Mouse (Mus musculus): ENCODE measurements around the gene BC107364. TPM values are rescaled to one million over a fixed set of nuclear protein-coding genes. Genes with fewer than 3 reads are reported as not detected.
"Not testable (repeated sequence)": the region's sequence is repeated elsewhere in the genome, so short reads cannot be mapped to it uniquely, and the experiment has no call there.

The BC107364 gene
- polyA plus RNA-seq, 1 experiment from 2014 or later: not detected

GRCm38 (mm10) chr3:96410966-96411365, 41.1 kb downstream of the BC107364 start:
- 64% methylated on average over 5 of the region's 5 CpGs for WGBS (ENCODE audit: insufficient replicate concordance)
- Histone ChIP-seq H3K36me3 (replicated peaks) (no peaks in the 10 kb centered on the region), H3K27ac (replicated peaks) (no peak overlapping the region), H3K9ac (no peak overlapping the region), H3K4me1 (replicated peaks) (peaks cover 39% of the 10 kb centered on the region), H3K4me3 (replicated peaks) (no peak overlapping the region), H3K4me2 (no peak overlapping the region), H3K9me3 (replicated peaks) (no peaks in the 10 kb centered on the region), H3K27me3 (peaks cover 54% of the 10 kb centered on the region)
- no peak for ATAC-seq (ENCODE audit: insufficient read depth)

GRCm38 (mm10) chr3:96409701-96410246, 42.3 kb downstream of the BC107364 start:
- Histone ChIP-seq H3K4me3 (replicated peaks) (peak overlapping the region; percentile 24), H3K27me3 (peaks cover 65% of the 10 kb centered on the region), H3K27ac (replicated peaks) (no peak overlapping the region), H3K4me2 (peak overlapping the region; percentile 56), H3K9me3 (replicated peaks) (no peaks in the 10 kb centered on the region), H3K4me1 (replicated peaks) (peaks cover 29% of the 10 kb centered on the region), H3K9ac (no peak overlapping the region), H3K36me3 (replicated peaks) (no peaks in the 10 kb centered on the region)
- ATAC-seq (ENCODE audit: insufficient read depth): peak; percentile 16
- 4% methylated on average over 31 of the region's 31 CpGs for WGBS (ENCODE audit: insufficient replicate concordance)

- not testable (repeated sequence) for H3K9me3 ChIP-seq (replicated peaks); H3K27ac ChIP-seq (replicated peaks); H3K4me3 ChIP-seq (replicated peaks); H3K36me3 ChIP-seq (replicated peaks); H3K4me2 ChIP-seq; ATAC-seq (ENCODE audit: insufficient read depth); H3K9ac ChIP-seq
- 68% methylated on average over 10 of the region's 10 CpGs for WGBS (ENCODE audit: insufficient replicate concordance)
- peaks cover 24% of the 10 kb centered on the region for H3K4me1 ChIP-seq (replicated peaks)
- H3K27me3 ChIP-seq: peaks cover 82% of the 10 kb centered on the region
Measured at GRCm38 (mm10) chr3:96408111-96408510, 44.0 kb downstream of the BC107364 start.

DNA sequence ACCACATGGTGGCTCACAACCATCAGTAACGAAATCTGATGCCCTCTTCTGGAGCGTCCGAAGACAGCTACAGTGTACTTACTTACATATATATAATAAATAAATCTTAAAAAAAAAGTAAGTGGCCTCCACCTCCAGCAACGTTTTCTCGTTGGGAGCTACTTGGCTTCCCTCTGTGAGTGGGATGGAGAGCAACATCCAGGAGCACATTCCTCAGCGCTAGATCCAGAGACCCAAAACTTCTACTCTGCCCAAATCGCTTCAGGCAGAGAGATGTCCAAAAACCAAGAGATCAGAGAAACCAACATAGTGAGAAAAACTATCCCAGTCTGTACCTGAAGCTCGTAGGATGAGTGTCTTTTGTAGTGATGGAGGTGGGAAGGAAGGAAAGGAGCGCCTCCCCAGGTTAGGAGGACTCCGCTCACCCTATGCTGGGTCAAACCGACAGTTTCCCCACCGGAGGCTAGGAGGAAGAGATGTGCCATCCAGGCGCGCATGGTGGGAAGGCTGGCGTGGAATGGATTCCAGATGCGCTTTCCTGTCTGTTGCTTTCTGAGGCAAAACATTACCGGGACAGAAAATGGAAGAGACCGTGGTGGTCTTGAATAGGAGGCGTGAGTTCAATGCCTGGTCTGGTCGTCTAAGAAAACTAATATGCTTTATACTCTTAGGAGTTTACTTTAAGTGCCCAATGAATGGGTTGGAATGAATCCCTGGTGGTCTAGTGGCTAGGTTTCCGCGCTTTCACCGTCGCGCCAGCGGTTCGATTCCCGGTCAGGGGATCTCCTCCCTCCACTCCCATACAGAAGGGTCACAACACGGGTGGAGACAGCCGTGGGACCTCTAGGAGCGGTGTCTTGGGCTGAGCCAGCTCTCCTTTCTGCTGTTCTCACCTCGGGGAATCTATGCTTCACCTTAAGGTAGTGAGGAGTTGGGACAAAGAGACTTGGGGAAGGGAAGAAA, 46.3 kb downstream of the BC107364 start:
- Histone ChIP-seq H3K9ac (no peak overlapping the region), H3K36me3 (replicated peaks) (no peaks in the 10 kb centered on the region), H3K27ac (replicated peaks) (no peak overlapping the region), H3K27me3 (peaks cover 95% of the 10 kb centered on the region), H3K9me3 (replicated peaks) (no peaks in the 10 kb centered on the region), H3K4me1 (replicated peaks) (peaks cover 26% of the 10 kb centered on the region), H3K4me3 (replicated peaks) (no peak overlapping the region), H3K4me2 (no peak overlapping the region)
- WGBS (ENCODE audit: insufficient replicate concordance): 44% methylated on average over 32 of the region's 32 CpGs
- no peak for ATAC-seq (ENCODE audit: insufficient read depth)

GRCm38 (mm10) chr3:96405004-96405403, 47.1 kb downstream of the BC107364 start:
- Histone ChIP-seq H3K36me3 (replicated peaks) (no peaks in the 10 kb centered on the region), H3K4me2 (peak overlapping the region; percentile 52; the same call in 1 of the 2 replicates), H3K27me3 (peaks cover 95% of the 10 kb centered on the region), H3K9me3 (replicated peaks) (no peaks in the 10 kb centered on the region), H3K9ac (no peak overlapping the region), H3K4me1 (replicated peaks) (peaks cover 26% of the 10 kb centered on the region), H3K4me3 (replicated peaks) (peak overlapping the region; percentile 28; the same call in 1 of the 2 replicates), H3K27ac (replicated peaks) (no peak overlapping the region)
- 16% methylated on average over 11 of the region's 11 CpGs for WGBS (ENCODE audit: insufficient replicate concordance)
- ATAC-seq (ENCODE audit: insufficient read depth): no peak

DNA sequence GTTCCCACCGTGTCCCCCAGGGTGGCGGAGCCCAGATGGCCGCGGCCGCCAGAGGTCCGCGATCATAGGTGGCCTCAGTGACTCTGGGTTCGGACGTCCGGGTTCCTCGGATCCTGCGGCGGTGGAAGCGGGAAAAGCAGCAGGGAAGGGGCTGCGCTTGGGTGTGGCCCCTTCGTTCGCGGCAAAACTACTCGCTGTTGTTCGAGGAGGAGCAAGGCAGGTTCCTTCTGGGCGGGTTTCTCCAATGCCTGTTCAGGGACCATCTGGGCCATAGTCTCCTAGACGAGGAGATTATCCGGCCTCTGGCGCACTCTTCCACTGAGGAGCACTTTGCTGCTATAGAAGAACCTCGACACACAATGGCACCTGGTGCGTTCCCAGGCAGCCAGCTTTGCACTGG, 47.7 kb downstream of the BC107364 start:
- 3% methylated on average over 26 of the region's 26 CpGs for WGBS (ENCODE audit: insufficient replicate concordance)
- no peaks in the 10 kb centered on the region for H3K9me3 ChIP-seq (replicated peaks)
- H3K4me2 ChIP-seq: peak overlapping the region; percentile 52
- ATAC-seq (ENCODE audit: insufficient read depth): no peak
- H3K4me3 ChIP-seq (replicated peaks): peak overlapping the region; percentile 28; the same call in 1 of the 2 replicates
- no peaks in the 10 kb centered on the region for H3K36me3 ChIP-seq (replicated peaks)
- peaks cover 21% of the 10 kb centered on the region for H3K4me1 ChIP-seq (replicated peaks)
- H3K9ac ChIP-seq: no peak overlapping the region
- no peak overlapping the region for H3K27ac ChIP-seq (replicated peaks)
- peaks cover 95% of the 10 kb centered on the region for H3K27me3 ChIP-seq

DNA sequence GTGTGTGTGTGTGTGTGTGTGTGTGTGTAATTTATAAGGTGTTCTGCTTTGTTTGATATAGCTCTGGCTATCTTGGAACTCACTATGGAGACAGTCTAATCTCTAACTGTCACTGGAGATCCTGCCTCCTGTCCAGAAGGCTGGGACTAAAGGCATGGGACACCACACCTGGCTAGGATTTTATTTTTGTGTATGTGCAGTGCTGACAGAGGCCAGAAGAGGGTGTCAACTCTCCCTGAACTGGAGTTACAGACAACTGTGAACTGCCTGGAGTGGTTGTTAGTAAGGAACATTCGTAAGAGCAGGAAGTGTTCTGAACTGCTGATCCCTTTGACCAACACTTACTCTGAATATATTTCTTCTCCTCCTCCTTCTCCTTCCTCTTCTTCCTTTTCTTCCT, 49.1 kb downstream of the BC107364 start:
- peaks cover 94% of the 10 kb centered on the region for H3K27me3 ChIP-seq
- 3% methylated on average over 1 of the region's 1 CpGs for WGBS (ENCODE audit: insufficient replicate concordance)
- ATAC-seq (ENCODE audit: insufficient read depth): no peak

DNA sequence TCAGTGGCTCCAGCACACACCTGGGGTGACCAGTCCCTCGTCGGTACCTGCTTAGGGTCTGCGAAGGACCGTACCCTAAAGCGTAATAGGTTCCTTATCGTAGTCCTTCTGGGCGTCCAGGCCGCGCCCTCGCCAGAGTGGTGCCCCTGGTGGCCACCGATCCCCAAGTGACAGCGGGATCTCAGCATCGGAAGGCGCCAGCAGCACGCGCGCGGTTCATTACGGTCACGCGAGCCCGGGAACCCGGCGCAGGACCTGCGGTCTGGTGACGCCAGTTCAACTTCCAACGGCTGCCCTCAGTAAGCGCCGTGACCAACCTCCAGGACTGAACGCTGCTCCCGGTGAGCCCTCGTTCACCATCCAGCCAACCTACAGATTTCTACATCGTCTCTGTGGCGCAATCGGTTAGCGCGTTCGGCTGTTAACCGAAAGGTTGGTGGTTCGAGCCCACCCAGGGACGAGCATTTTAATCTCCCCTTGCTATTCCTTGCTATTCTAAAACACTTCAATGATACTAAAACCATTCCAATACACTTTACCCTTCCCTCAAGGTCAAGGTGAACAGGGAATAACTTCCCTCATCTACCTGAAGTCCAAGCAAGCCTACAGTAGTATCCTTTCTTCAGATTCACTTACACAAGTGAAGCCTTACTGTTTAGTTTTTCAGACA, 50.1 kb downstream of the BC107364 start:
- Histone ChIP-seq H3K9me3 (replicated peaks) (no peaks in the 10 kb centered on the region), H3K9ac (peak overlapping the region; percentile 42), H3K36me3 (replicated peaks) (no peaks in the 10 kb centered on the region), H3K27me3 (peaks cover 97% of the 10 kb centered on the region), H3K4me1 (replicated peaks) (peaks cover 16% of the 10 kb centered on the region), H3K27ac (replicated peaks) (no peak overlapping the region), H3K4me2 (peak overlapping the region; percentile 77), H3K4me3 (replicated peaks) (peak overlapping the region; percentile 58)
- WGBS (ENCODE audit: insufficient replicate concordance): under 1% methylated on average over 41 of the region's 41 CpGs
- peak; percentile 77 for ATAC-seq (ENCODE audit: insufficient read depth)

More for the DNA sequence above, 49.1 kb downstream of the BC107364 start:
- H3K9me3 ChIP-seq (replicated peaks): no peaks in the 10 kb centered on the region
- no peaks in the 10 kb centered on the region for H3K36me3 ChIP-seq (replicated peaks)
- no peak overlapping the region for H3K9ac ChIP-seq
- H3K4me3 ChIP-seq (replicated peaks): no peak overlapping the region
- H3K4me2 ChIP-seq: no peak overlapping the region
- H3K27ac ChIP-seq (replicated peaks): no peak overlapping the region
- H3K4me1 ChIP-seq (replicated peaks): peaks cover 16% of the 10 kb centered on the region

DNA sequence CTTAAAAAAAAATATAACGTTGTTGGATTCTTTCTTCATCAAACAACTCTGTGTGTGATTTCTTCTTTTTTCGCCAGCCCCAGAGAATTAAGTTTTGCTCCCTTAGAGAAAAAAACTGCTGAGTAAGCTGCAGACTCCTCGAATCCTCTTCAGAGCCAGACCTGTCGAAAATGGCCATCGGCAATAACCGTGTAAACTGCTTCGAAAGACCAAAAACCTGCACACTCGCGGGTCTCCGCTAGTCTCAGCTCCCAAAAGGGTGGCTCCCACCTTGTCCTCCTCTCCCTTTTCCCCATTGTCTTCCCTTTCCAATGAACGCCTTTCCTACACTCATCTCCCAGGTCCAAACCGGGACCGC, 50.7 kb downstream of the BC107364 start:
- 2% methylated on average over 13 of the region's 13 CpGs for WGBS (ENCODE audit: insufficient replicate concordance)
- Histone ChIP-seq H3K9me3 (replicated peaks) (no peaks in the 10 kb centered on the region), H3K27ac (replicated peaks) (no peak overlapping the region), H3K9ac (peak overlapping the region; percentile 42), H3K4me2 (peak overlapping the region; percentile 77), H3K27me3 (peaks cover 97% of the 10 kb centered on the region), H3K4me3 (replicated peaks) (peak overlapping the region; percentile 58), H3K4me1 (replicated peaks) (peaks cover 16% of the 10 kb centered on the region), H3K36me3 (replicated peaks) (no peaks in the 10 kb centered on the region)
- no peak for ATAC-seq (ENCODE audit: insufficient read depth)

GRCm38 (mm10) chr3:96398911-96399310, 53.2 kb downstream of the BC107364 start:
- H3K4me1 ChIP-seq (replicated peaks): peaks cover 7% of the 10 kb centered on the region
- H3K27ac ChIP-seq (replicated peaks): no peak overlapping the region
- no peak overlapping the region for H3K4me2 ChIP-seq
- no peak overlapping the region for H3K4me3 ChIP-seq (replicated peaks)
- H3K36me3 ChIP-seq (replicated peaks): no peaks in the 10 kb centered on the region
- H3K9me3 ChIP-seq (replicated peaks): no peaks in the 10 kb centered on the region
- ATAC-seq (ENCODE audit: insufficient read depth): no peak
- H3K9ac ChIP-seq: no peak overlapping the region
- peaks cover 97% of the 10 kb centered on the region for H3K27me3 ChIP-seq
- WGBS (ENCODE audit: insufficient replicate concordance): 2% methylated on average over 5 of the region's 5 CpGs

- no peak overlapping the region for H3K27ac ChIP-seq (replicated peaks)
- peaks cover 5% of the 10 kb centered on the region for H3K4me1 ChIP-seq (replicated peaks)
- no peaks in the 10 kb centered on the region for H3K36me3 ChIP-seq (replicated peaks)
- no peak overlapping the region for H3K4me2 ChIP-seq
- peaks cover 92% of the 10 kb centered on the region for H3K27me3 ChIP-seq
- H3K9ac ChIP-seq: no peak overlapping the region
- no peak for ATAC-seq (ENCODE audit: insufficient read depth)
- no peak overlapping the region for H3K4me3 ChIP-seq (replicated peaks)
- H3K9me3 ChIP-seq (replicated peaks): no peaks in the 10 kb centered on the region
- WGBS (ENCODE audit: insufficient replicate concordance): 89% methylated on average over 7 of the region's 7 CpGs
Measured at GRCm38 (mm10) chr3:96396857-96397256, 55.2 kb downstream of the BC107364 start.
